Mouse (Mus musculus) cortical plate, adult 2 months (tissue): ENCODE measurements around the gene Gm45062.

Experiments used
- CTCF ChIP-seq: fragments of 200-500 bp; IDR thresholded peaks from 2 replicates; pipeline ENCODE4 v1.5.1; 2011; ENCODE audit warnings: mild to moderate bottlenecking, control low read depth, low read length; ENCODE audit not compliant: insufficient read depth; ENCODE audit errors: extremely low read depth
- POLR2A ChIP-seq: fragments of 200-500 bp; IDR thresholded peaks from 2 replicates; pipeline ENCODE4 v1.6.1; 2011; ENCODE audit warnings: mild to moderate bottlenecking, low read length, control low read depth; ENCODE audit not compliant: insufficient read depth; ENCODE audit errors: extremely low read depth

GRCm38 (mm10) chr6:8416802-8417569 lies 157.7 kb downstream of the Gm45062 start:
- no peak for TF ChIP-seq CTCF
- no peak for TF ChIP-seq POLR2A
